Mouse (Mus musculus): ENCODE results near the gene Olfr168. TPM values are rescaled to one million over a fixed set of nuclear protein-coding genes. Genes with fewer than 3 reads are reported as not detected.

Olfr168 gene
- not detected in 2 replicates for polyA plus RNA-seq (2012; rRNA removed)

GRCm38 (mm10) chr16:19535455-19535854 lies at the start of gene Olfr168:
Gene Olfr168 (minus strand): TSS chr16:19535555.

GRCm38 (mm10) chr16:19571709-19572108 lies 36.4 kb upstream of the Olfr168 start, which contains the start of gene Olfr169:
Gene Olfr169 (minus strand): TSS chr16:19571809.

GRCm38 (mm10) chr16:19522166-19522565 lies 13.2 kb downstream of the Olfr168 start, which contains the start of gene Olfr167:
Gene Olfr167 (minus strand): TSS chr16:19522266.

GRCm38 (mm10) chr16:19483394-19483793 lies 52.0 kb downstream of the Olfr168 start, which contains the start of gene Olfr166:
Gene Olfr166 (plus strand): TSS chr16:19483694.

Other genes starting within 250 kb of the Olfr168 start
- gene Olfr164, start 221.5 kb downstream of the Olfr168 start, polyA plus RNA-seq (2012; rRNA removed): not detected in 2 replicates
- not detected in 2 replicates for gene Olfr165, start 112.4 kb downstream of the Olfr168 start, polyA plus RNA-seq (2012; rRNA removed)
- gene Olfr166, start 51.9 kb downstream of the Olfr168 start, polyA plus RNA-seq (2012; rRNA removed): not detected in 2 replicates
- not detected in 2 replicates for gene Olfr167, start 13.3 kb downstream of the Olfr168 start, polyA plus RNA-seq (2012; rRNA removed)
- not detected in 2 replicates for gene Olfr169, start 36.3 kb upstream of the Olfr168 start, polyA plus RNA-seq (2012; rRNA removed)
- not detected in 2 replicates for gene Olfr170, start 76.3 kb upstream of the Olfr168 start, polyA plus RNA-seq (2012; rRNA removed)
- gene Olfr171, start 94.4 kb upstream of the Olfr168 start, polyA plus RNA-seq (2012; rRNA removed): not detected in 2 replicates
- not detected in 2 replicates for gene Lamp3, start 170.8 kb upstream of the Olfr168 start, polyA plus RNA-seq (2012; rRNA removed)
- 0.20 and 0.26 TPM in 2 replicates for gene B3gnt5, start 224.7 kb upstream of the Olfr168 start, polyA plus RNA-seq (2012; rRNA removed)